In genomic region chr19:53313684-53314443, GRCm38 (mm10) we compare ENCODE assay signal across 8 mouse cellular contexts. TPM values are rescaled to one million over a fixed set of nuclear protein-coding genes. Genes with fewer than 3 reads are reported as not detected.
A peak's percentile ranks its signal among the peaks of the same experiment; 100 is the strongest.
DNase-seq lines count a peak whose midpoint lies in the region; ATAC-seq lines count a peak whose summit lies in the region.

No protein-coding gene starts in this region.

- H3K36me3 ChIP-seq in heart, embryonic 13.5 days, result no peaks in the 10 kb centered on the region
- H3K36me3 ChIP-seq in liver, embryonic 12.5 days, result no peaks in the 10 kb centered on the region
- no peaks in the 10 kb centered on the region for H3K36me3 ChIP-seq in stomach, embryonic 15.5 days

- H3K27me3 ChIP-seq in heart, embryonic 13.5 days (replicated peaks), result no peaks in the 10 kb centered on the region
- H3K27me3 ChIP-seq in liver, embryonic 12.5 days (replicated peaks), result no peaks in the 10 kb centered on the region
- H3K27me3 ChIP-seq in stomach, embryonic 15.5 days (replicated peaks), result no peaks in the 10 kb centered on the region

- peak; percentile 98 for DNase-seq in CD4-positive, CD25-positive, alpha-beta regulatory T cell, adult 2 months (ENCODE audit: low read depth, low spot score)
- peak; percentile 85 for DNase-seq in fat pad, adult 2 months (ENCODE audit: extremely low read depth, low read depth, low spot score)
- peak; percentile 99 for DNase-seq in kidney, postnatal 10 days
- DNase-seq in natural killer cell, adult 2 months (ENCODE audit: low spot score in 2 of 2), result peak; percentile 99

- H3K4me3 ChIP-seq in brown adipose tissue, adult 24 weeks (ENCODE audit: insufficient read depth, low read depth, low read length), result peak overlapping the region; percentile 93
- peak overlapping the region; percentile 96 for H3K4me3 ChIP-seq in heart, embryonic 13.5 days
- peak overlapping the region; percentile 84 for H3K4me3 ChIP-seq in liver, embryonic 12.5 days
- peak overlapping the region; percentile 89 for H3K4me3 ChIP-seq in stomach, embryonic 15.5 days (replicated peaks)

- no peaks in the 10 kb centered on the region for H3K9me3 ChIP-seq in heart, embryonic 13.5 days
- no peaks in the 10 kb centered on the region for H3K9me3 ChIP-seq in liver, embryonic 12.5 days (replicated peaks)
- H3K9me3 ChIP-seq in stomach, embryonic 15.5 days, result no peaks in the 10 kb centered on the region

- peak; percentile 73 for ATAC-seq in heart, embryonic 13.5 days (ENCODE audit: extremely low read depth, insufficient number of reproducible peaks, low FRiP score, low TSS enrichment)
- peak; percentile 80 for ATAC-seq in liver, embryonic 12.5 days
- peak; percentile 88 for ATAC-seq in stomach, embryonic 15.5 days (ENCODE audit: insufficient read depth, low FRiP score, low read depth)

- H3K9ac ChIP-seq in heart, embryonic 13.5 days, result peak overlapping the region; percentile 98
- peak overlapping the region; percentile 97 for H3K9ac ChIP-seq in liver, embryonic 12.5 days
- H3K9ac ChIP-seq in stomach, embryonic 15.5 days, result peak overlapping the region; percentile 81

- H3K4me2 ChIP-seq in heart, embryonic 13.5 days, result peak overlapping the region; percentile 95
- peak overlapping the region; percentile 98 for H3K4me2 ChIP-seq in liver, embryonic 12.5 days
- peak overlapping the region; percentile 91 for H3K4me2 ChIP-seq in stomach, embryonic 15.5 days

- under 1% methylated on average over 52 of the region's 52 CpGs for WGBS in heart, embryonic 13.5 days
- under 1% methylated on average over 52 of the region's 52 CpGs for WGBS in liver, embryonic 12.5 days (ENCODE audit: insufficient replicate concordance)
- WGBS in stomach, embryonic 15.5 days, result under 1% methylated on average over 52 of the region's 52 CpGs

- H3K4me1 ChIP-seq in brown adipose tissue, adult 24 weeks (ENCODE audit: control insufficient read depth, insufficient read depth, insufficient read length, low read length), result peaks cover 7% of the 10 kb centered on the region; the same call in 1 of the 2 replicates
- peaks cover 30% of the 10 kb centered on the region for H3K4me1 ChIP-seq in heart, embryonic 13.5 days
- H3K4me1 ChIP-seq in liver, embryonic 12.5 days, result peaks cover 40% of the 10 kb centered on the region
- peaks cover 25% of the 10 kb centered on the region for H3K4me1 ChIP-seq in stomach, embryonic 15.5 days

- H3K27ac ChIP-seq in brown adipose tissue, adult 24 weeks (replicated peaks; ENCODE audit: low read depth, low read length), result peak overlapping the region; percentile 88
- peak overlapping the region; percentile 100 for H3K27ac ChIP-seq in heart, embryonic 13.5 days (replicated peaks)
- peak overlapping the region; percentile 96 for H3K27ac ChIP-seq in liver, embryonic 12.5 days
- H3K27ac ChIP-seq in stomach, embryonic 15.5 days, result peak overlapping the region; percentile 98

RNA-seq across cellular contexts. Expression of gene Mxi1, which starts 3.5 kb away (rescaled TPM):
- polyA plus RNA-seq in brown adipose tissue, adult 24 weeks (2012; ENCODE audit: insufficient read depth, insufficient read length, missing spikeins), result 20.9 and 37.2 TPM in 2 replicates
- 31.8 and 34.5 TPM in 2 replicates for polyA plus RNA-seq in heart, embryonic 13.5 days (2015; fragmentation: Nextera tagmentation; extraction: Ambion mirVana)
- 38.3 and 39.3 TPM in 2 replicates for polyA plus RNA-seq in liver, embryonic 12.5 days (2016; fragmentation: Nextera tagmentation; extraction: Ambion mirVana)
- 36.1 and 37.8 TPM in 2 replicates for polyA plus RNA-seq in stomach, embryonic 15.5 days (2015; fragmentation: Nextera tagmentation; extraction: Ambion mirVana)

RNA-seq across cellular contexts. Expression of gene Gm10197, which starts 57.7 kb away (rescaled TPM):
- polyA plus RNA-seq in brown adipose tissue, adult 24 weeks (2012; ENCODE audit: insufficient read depth, insufficient read length, missing spikeins), result not detected in 2 replicates
- not detected in 2 replicates for polyA plus RNA-seq in heart, embryonic 13.5 days (2015; fragmentation: Nextera tagmentation; extraction: Ambion mirVana)
- not detected in 2 replicates for polyA plus RNA-seq in liver, embryonic 12.5 days (2016; fragmentation: Nextera tagmentation; extraction: Ambion mirVana)
- polyA plus RNA-seq in stomach, embryonic 15.5 days (2015; fragmentation: Nextera tagmentation; extraction: Ambion mirVana), result 2.5 TPM in 1 of 2 replicates, not detected in the other

Comparison
In these comparisons a context has a peak if more than half of its experiments do, and no peak if none do; other contexts are left out.
1. Peak in every context shown above with its lines: DNase-seq, ATAC-seq, H3K4me3 ChIP-seq and H3K27ac ChIP-seq.